8 mouse cellular contexts compared by ENCODE assay signal in genomic region chr1:134559976-134560375, GRCm38 (mm10). TPM values are rescaled to one million over a fixed set of nuclear protein-coding genes. Genes with fewer than 3 reads are reported as not detected.
DNase-seq lines count a peak whose midpoint lies in the region; ATAC-seq lines count a peak whose summit lies in the region.

Gene Kdm5b, plus strand, starts transcription at chr1:134560171.

- DNase-seq in R1 (ENCODE audit: low read depth, low spot score), result peak; percentile 94
- DNase-seq in cerebellum, postnatal 4 days (ENCODE audit: low spot score in 2 of 2), result peak; percentile 71 to 85
- DNase-seq in gastrocnemius, adult 18-20 months (ENCODE audit: low spot score), result peak; percentile 86
- peak; percentile 67 for DNase-seq in left cerebral cortex, adult 11 months (ENCODE audit: low spot score)
- peak; percentile 94 to 96 for DNase-seq in lung, postnatal 4 days
- DNase-seq in retina, postnatal 7 days (ENCODE audit: low read depth, low spot score), result peak; percentile 70
- peak; percentile 95 for DNase-seq in urinary bladder, adult 2 months (ENCODE audit: low spot score)

- WGBS in hindbrain, embryonic 15.5 days, result under 1% methylated on average over 34 of the region's 34 CpGs

- H3K9me3 ChIP-seq in hindbrain, embryonic 15.5 days, result no peaks in the 10 kb centered on the region

- H3K36me3 ChIP-seq in hindbrain, embryonic 15.5 days, result no peaks in the 10 kb centered on the region

- ATAC-seq in hindbrain, embryonic 15.5 days (ENCODE audit: low FRiP score, low read depth), result peak; percentile 31

- no peaks in the 10 kb centered on the region for H3K27me3 ChIP-seq in hindbrain, embryonic 15.5 days

- H3K4me2 ChIP-seq in hindbrain, embryonic 15.5 days, result peak within 1 kb of the TSS; percentile 55

- H3K4me3 ChIP-seq in hindbrain, embryonic 15.5 days, result peak within 1 kb of the TSS; percentile 87

- peak within 1 kb of the TSS; percentile 97 for H3K9ac ChIP-seq in hindbrain, embryonic 15.5 days

- H3K4me1 ChIP-seq in hindbrain, embryonic 15.5 days (replicated peaks), result peaks cover 36% of the 10 kb centered on the region

- peak within 1 kb of the TSS; percentile 94 for H3K27ac ChIP-seq in hindbrain, embryonic 15.5 days (replicated peaks)

RNA-seq across cellular contexts. Expression of gene Kdm5b, which starts in this region (rescaled TPM):
- total RNA-seq in gastrocnemius, adult 18-20 months (2021), result 1 to 10 TPM; 8.0 to 8.3 TPM
- 67.9 and 69.6 TPM in 2 replicates for polyA plus RNA-seq in hindbrain, embryonic 15.5 days (2015; fragmentation: Nextera tagmentation; extraction: Ambion mirVana)
- 24.4 and 28.6 TPM in 2 replicates for polyA plus RNA-seq in urinary bladder, adult 2 months (2012; rRNA removed)

Comparison
In these comparisons a context has a peak if more than half of its experiments do, and no peak if none do; other contexts are left out.
1. Peak in every context shown above with its lines: DNase-seq, ATAC-seq, H3K4me3 ChIP-seq and H3K27ac ChIP-seq.